Mouse (Mus musculus) CH12.LX (cell line): ENCODE data around the gene Fbxl15.

Source experiments
- CTCF ChIP-seq, 2 experiments: IDR thresholded peaks in 1 of 2; conservative IDR thresholded peaks in 1 of 2; 2 replicates each; pipeline ENCODE4 v1.5.1; 2011 to 2012; ENCODE audit warnings: low read depth in 2 of 2, low read length in 2 of 2, improper control_type of control experiment in 1 of 2, inconsistent platforms in 1 of 2, mild to moderate bottlenecking in 1 of 2, moderate library complexity in 1 of 2
- EP300 ChIP-seq: IDR thresholded peaks from 2 replicates; pipeline ENCODE4 v1.6.1; 2011; ENCODE audit warnings: low read length, improper control_type of control experiment
- MAFK ChIP-seq: IDR thresholded peaks from 2 replicates; pipeline ENCODE4 v1.6.1; 2011; ENCODE audit warnings: low read length, improper control_type of control experiment; ENCODE audit not compliant: insufficient replicate concordance
- POLR2A ChIP-seq: IDR thresholded peaks from 2 replicates; pipeline ENCODE4 v1.6.1; 2011; ENCODE audit warnings: low read depth, mild to moderate bottlenecking, improper control_type of control experiment, low read length
- POLR2AphosphoS2 ChIP-seq: IDR thresholded peaks from 2 replicates; pipeline ENCODE4 v1.6.1; 2011; ENCODE audit warnings: low read depth, low read length, improper control_type of control experiment
- ZNF384 ChIP-seq: IDR thresholded peaks from 2 replicates; pipeline ENCODE4 v1.6.1; 2012; ENCODE audit warnings: low read depth, low read length, improper control_type of control experiment, inconsistent platforms

DNA sequence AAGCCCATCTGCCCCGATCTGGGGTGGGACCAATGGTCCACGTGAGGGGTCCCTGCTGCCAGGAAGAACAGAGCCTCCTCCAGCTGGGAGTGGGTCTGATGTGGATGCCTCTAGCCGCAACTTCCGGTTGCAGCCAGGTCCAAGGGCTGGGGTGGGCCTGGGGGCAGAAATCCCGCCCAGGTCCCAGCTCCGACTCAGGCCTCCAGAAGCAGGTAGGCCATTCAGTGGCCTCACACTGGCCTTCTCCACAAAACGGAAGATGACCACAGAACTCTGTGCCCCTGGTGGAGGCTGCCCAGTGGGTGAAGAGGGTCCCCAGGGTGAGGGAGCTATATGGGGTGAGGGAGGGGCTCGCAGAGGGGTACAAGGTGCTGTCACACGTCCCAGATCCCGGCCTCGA is 3.6 kb upstream of the Fbxl15 start:
- TF ChIP-seq EP300: no peak
- TF ChIP-seq ZNF384: no peak
- no peak for TF ChIP-seq CTCF (conservative IDR thresholded peaks at IDR 0.05 in 1 of 2, IDR thresholded peaks at IDR 0.05 in 1 of 2; ENCODE audit: low read depth in 2 of 2, low read length in 2 of 2)
- no peak for TF ChIP-seq MAFK
- no peak for TF ChIP-seq POLR2A
- no peak for TF ChIP-seq POLR2AphosphoS2
